17 mouse cellular contexts compared by ENCODE assay signal in genomic region chr1:12354531-12354930, GRCm38 (mm10).
"Had no signal": no experiment of that assay in that cellular context is flagged by ENCODE, and none has a peak within 500 bp of the region (broad histone marks: within the 10 kb centered on the region; RNA-seq: fewer than 3 reads in every experiment).

No protein-coding gene starts in this region.

- DNase-seq: left cerebral cortex, postnatal 4 days; liver; liver, embryonic 13.5 days; liver, postnatal 0 days; lung, adult 18-20 months; lung, adult 2 months; lung, embryonic 14.5 days; lung, postnatal 10 days; lung, postnatal 14 days; lung, postnatal 36 days; lung, postnatal 4 days; midbrain, embryonic 14.5 days had no signal

- ATAC-seq: liver, embryonic 12.5 days; liver, postnatal 0 days; lung, postnatal 0 days; midbrain, embryonic 13.5 days; midbrain, embryonic 15.5 days; midbrain, embryonic 16.5 days had no signal
